Mouse (Mus musculus) small intestine, adult 2 months (tissue): Measurements from ENCODE around the gene Prkg1. TPM values are rescaled to one million over a fixed set of nuclear protein-coding genes. Genes with fewer than 3 reads are reported as not detected.

Source experiments
- H3K27ac ChIP-seq: fragments of 200-500 bp; 2 replicates; pipeline ENCODE4 v1.5.1; 2012; ENCODE audit warnings: low read depth, low read length, control low read depth, inconsistent platforms; ENCODE audit not compliant: insufficient read depth
- H3K27me3 ChIP-seq: fragments of 200-500 bp; 2 replicates; pipeline ENCODE4 v1.6.1; 2012; ENCODE audit warnings: mild to moderate bottlenecking, moderate library complexity, low read length, inconsistent platforms; ENCODE audit not compliant: control insufficient read depth, insufficient read depth
- H3K36me3 ChIP-seq: fragments of 200-500 bp; 2 replicates; pipeline ENCODE4 v1.6.1; 2012; ENCODE audit warnings: mild to moderate bottlenecking, low read length, control low read depth, inconsistent platforms; ENCODE audit not compliant: control insufficient read depth, insufficient read depth
- H3K4me1 ChIP-seq: fragments of 200-500 bp; 2 replicates; pipeline ENCODE4 v1.6.1; 2012; ENCODE audit warnings: low read length, inconsistent platforms, mixed read lengths; ENCODE audit not compliant: control insufficient read depth, insufficient read depth, insufficient read length
- H3K4me3 ChIP-seq: fragments of 200-500 bp; 2 replicates; pipeline ENCODE4 v1.5.1; 2012; ENCODE audit warnings: low read depth, mild to moderate bottlenecking, control low read depth, inconsistent platforms, low read length, moderate library complexity
- CTCF ChIP-seq: fragments of 200-500 bp; IDR thresholded peaks from 2 replicates; pipeline ENCODE4 v1.5.1; 2012; ENCODE audit warnings: low read depth, mild to moderate bottlenecking, control low read depth, inconsistent platforms, low read length, moderate library complexity, mixed read lengths; ENCODE audit not compliant: insufficient replicate concordance, insufficient read length; ENCODE audit errors: extremely low read depth
- POLR2A ChIP-seq: fragments of 200-500 bp; IDR thresholded peaks from 2 replicates; pipeline ENCODE4 v1.6.1; 2012; ENCODE audit warnings: low read depth, mild to moderate bottlenecking, control low read depth, inconsistent platforms, low read length, moderate library complexity
- WGBS: fragments of 180-500 bp; shearing (Covaris S2); methylation state at CpG from one replicate; pipeline ENCODE4 v1.1.7; 2018; 5-methylcytosine and 5-hydroxymethylcytosine counted together
- polyA plus RNA-seq: library from polyadenylated mRNA; depleted of rRNA; stranded (reverse); fragments of >200 nt; gene quantifications from 2 replicates; pipeline ENCODE4 v1.2.3, GENCODE M21; 2012

Gene Prkg1
- polyA plus RNA-seq, 1 experiment: 1.0 TPM

- TF ChIP-seq POLR2A (no peak), CTCF (no peak)
- H3K4me1 ChIP-seq: no peaks in the 10 kb centered on the region
- WGBS: 57% methylated on average over 4 of the region's 4 CpGs
Measured at GRCm38 (mm10) chr19:30861441-30861840, 903.4 kb downstream of the Prkg1 start.

GRCm38 (mm10) chr19:30851023-30851422 is 913.8 kb downstream of the Prkg1 start:
- 88% methylated on average over 4 of the region's 4 CpGs for WGBS
- H3K4me1 ChIP-seq: no peaks in the 10 kb centered on the region
- no peak overlapping the region for H3K4me3 ChIP-seq
- TF ChIP-seq POLR2A (no peak), CTCF (no peak)
- no peak overlapping the region for H3K27ac ChIP-seq
- H3K36me3 ChIP-seq: no peaks in the 10 kb centered on the region
- no peaks in the 10 kb centered on the region for H3K27me3 ChIP-seq

More at GRCm38 (mm10) chr19:30861441-30861840, 903.4 kb downstream of the Prkg1 start:
- Histone ChIP-seq H3K4me3 (no peak overlapping the region), H3K27me3 (no peaks in the 10 kb centered on the region), H3K27ac (no peak overlapping the region), H3K36me3 (no peaks in the 10 kb centered on the region)

DNA sequence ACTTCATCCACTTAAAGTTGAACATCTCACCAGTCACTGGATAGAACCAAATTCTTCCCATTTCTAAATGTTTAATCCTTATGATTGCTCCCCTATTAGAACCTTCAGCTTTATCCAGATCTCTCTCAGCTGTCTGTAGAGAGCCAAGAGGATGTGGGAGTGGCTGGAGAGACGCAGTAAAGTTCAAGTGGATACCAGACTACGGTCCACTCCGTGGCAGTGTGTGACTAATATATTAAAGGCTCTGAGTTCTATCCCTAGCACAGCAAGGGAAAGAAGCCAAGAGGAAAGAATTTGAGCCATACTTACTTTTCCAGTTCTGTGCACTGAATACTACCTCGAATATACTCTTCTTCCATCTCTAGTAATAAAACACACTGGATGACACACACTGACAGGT is 919.9 kb downstream of the Prkg1 start:
- WGBS: 56% methylated on average over 4 of the region's 4 CpGs
- H3K4me1 ChIP-seq: no peaks in the 10 kb centered on the region
- no peak overlapping the region for H3K4me3 ChIP-seq
- no peaks in the 10 kb centered on the region for H3K27me3 ChIP-seq
- TF ChIP-seq POLR2A (no peak), CTCF (no peak)
- no peak overlapping the region for H3K27ac ChIP-seq
- H3K36me3 ChIP-seq: no peaks in the 10 kb centered on the region

DNA sequence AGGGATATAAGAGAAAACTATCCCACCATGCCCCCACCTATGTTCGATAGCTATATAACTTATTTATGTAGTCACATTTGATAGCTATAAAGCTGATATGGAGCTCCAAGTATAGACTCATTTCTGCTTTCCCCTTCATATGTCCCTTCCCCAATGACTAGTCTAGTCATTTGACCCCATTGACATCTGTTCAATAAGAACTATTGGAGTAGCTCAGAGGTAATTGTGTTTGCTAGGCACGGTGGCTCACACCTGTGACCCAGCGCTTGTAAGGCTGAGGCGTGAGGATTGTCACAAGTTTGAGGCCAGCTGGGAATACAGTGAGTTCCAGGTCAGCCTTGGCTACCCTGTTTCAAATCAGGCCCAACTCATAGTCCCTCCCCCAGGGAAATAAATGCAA is 921.2 kb downstream of the Prkg1 start:
- no peak overlapping the region for H3K27ac ChIP-seq
- no peak overlapping the region for H3K4me3 ChIP-seq
- no peak for TF ChIP-seq POLR2A
- no peak for TF ChIP-seq CTCF
- H3K4me1 ChIP-seq: no peaks in the 10 kb centered on the region
- 73% methylated on average over 4 of the region's 4 CpGs for WGBS
- no peaks in the 10 kb centered on the region for H3K36me3 ChIP-seq
- no peaks in the 10 kb centered on the region for H3K27me3 ChIP-seq

GRCm38 (mm10) chr19:30843052-30843564 is 921.7 kb downstream of the Prkg1 start:
- no peak overlapping the region for H3K27ac ChIP-seq
- no peaks in the 10 kb centered on the region for H3K36me3 ChIP-seq
- no peak overlapping the region for H3K4me3 ChIP-seq
- TF ChIP-seq POLR2A (no peak), CTCF (no peak)
- WGBS: 7% methylated on average over 4 of the region's 4 CpGs
- H3K4me1 ChIP-seq: no peaks in the 10 kb centered on the region
- H3K27me3 ChIP-seq: no peaks in the 10 kb centered on the region

- Histone ChIP-seq H3K4me1 (no peaks in the 10 kb centered on the region), H3K27ac (no peak overlapping the region), H3K4me3 (no peak overlapping the region), H3K36me3 (no peaks in the 10 kb centered on the region), H3K27me3 (no peaks in the 10 kb centered on the region)
- 61% methylated on average over 1 of the region's 1 CpGs for WGBS
- no peak for TF ChIP-seq CTCF
- no peak for TF ChIP-seq POLR2A
Measured at GRCm38 (mm10) chr19:30842640-30843039, 922.2 kb downstream of the Prkg1 start.

DNA sequence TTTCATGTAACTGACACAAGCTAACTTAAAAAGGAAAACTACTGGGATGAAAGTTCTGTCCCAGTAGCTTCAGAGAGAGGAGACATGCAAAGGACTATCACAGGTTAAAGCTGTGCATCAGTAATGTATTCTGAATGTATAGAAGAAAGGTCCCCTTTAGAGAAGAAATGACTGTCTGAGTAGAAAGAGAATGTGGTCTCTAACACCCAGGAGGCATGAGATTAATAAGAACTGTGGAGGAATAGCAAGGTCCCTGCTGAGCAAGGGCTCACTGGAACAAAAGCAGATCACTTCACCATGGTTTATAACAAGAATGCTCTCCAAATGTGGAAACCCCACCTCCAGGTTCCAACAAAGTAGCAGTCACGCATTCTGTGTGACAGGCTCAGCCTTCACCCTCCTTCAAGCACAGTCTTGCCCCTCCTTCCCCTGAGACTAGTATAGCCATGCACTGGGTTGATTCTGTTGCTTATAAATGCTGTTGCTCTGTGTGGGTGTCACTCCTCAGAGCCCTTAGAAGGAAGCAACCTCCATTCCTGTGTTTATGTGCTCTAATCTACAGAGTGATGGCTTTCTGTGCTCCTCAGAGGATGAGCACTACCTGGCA is 931.7 kb downstream of the Prkg1 start:
- H3K4me3 ChIP-seq: no peak overlapping the region
- H3K4me1 ChIP-seq: no peaks in the 10 kb centered on the region
- H3K36me3 ChIP-seq: no peaks in the 10 kb centered on the region
- no peak for TF ChIP-seq CTCF
- 50% methylated on average over 1 of the region's 1 CpGs for WGBS
- no peaks in the 10 kb centered on the region for H3K27me3 ChIP-seq
- no peak overlapping the region for H3K27ac ChIP-seq

DNA sequence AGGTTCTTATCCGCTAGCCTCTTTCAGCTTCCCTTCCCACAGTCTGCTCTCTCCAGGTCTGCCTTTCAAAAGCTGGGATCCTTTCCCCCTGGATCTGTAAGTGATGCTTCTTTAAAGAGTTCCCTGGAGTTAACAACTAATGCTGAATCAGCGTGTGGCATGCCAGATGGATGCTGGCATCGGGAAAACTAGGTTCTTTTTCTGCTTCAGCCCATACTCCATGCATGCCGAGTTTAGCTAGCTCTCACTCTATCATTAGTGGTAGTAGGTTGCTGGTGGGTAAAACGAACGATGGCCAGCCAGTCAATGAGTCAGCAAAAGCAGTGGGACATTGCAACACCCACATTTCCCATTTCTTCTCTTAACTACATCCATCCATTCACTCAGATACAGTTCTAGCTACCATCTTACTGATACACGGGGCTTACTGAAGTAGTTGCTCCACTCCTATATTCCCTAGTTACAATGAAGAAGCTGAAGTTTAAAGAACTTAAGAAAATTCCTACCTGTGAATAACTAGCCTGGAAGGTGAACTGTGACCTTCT is 935.5 kb downstream of the Prkg1 start:
- no peaks in the 10 kb centered on the region for H3K36me3 ChIP-seq
- WGBS: 85% methylated on average over 7 of the region's 7 CpGs
- H3K4me1 ChIP-seq: no peaks in the 10 kb centered on the region
- no peak for TF ChIP-seq POLR2A
- TF ChIP-seq CTCF: no peak
- no peaks in the 10 kb centered on the region for H3K27me3 ChIP-seq
- H3K27ac ChIP-seq: no peak overlapping the region
- H3K4me3 ChIP-seq: no peak overlapping the region
